Mouse (Mus musculus): ENCODE measurements around the gene Fastkd3. TPM values are rescaled to one million over a fixed set of nuclear protein-coding genes. Genes with fewer than 3 reads are reported as not detected.

Fastkd3 gene
- polyA plus RNA-seq, 1 experiment from 2014 or later = 22.9 TPM

DNA sequence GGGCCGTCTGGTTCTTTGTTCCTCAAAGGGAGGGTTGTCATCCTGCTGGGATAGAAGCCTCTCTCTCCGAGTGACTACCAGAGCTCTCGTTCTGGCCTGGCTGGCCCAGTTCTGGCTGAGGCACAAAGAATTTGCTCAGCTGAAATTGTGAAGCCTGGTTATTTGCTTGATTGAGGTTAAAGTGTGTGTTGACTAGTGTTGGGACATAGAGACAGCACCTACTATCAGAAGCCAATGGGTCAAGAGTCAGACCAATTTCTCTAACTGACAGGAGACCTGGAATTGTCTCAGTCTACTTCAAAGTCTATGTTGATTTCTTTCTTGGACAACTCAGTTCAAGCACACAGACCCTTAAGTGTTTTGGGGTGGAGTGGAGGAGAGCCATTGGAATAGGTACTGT, 45.0 kb downstream of the Fastkd3 start:
- Histone ChIP-seq H3K27me3 (no peaks in the 10 kb centered on the region), H3K9me3 (no peaks in the 10 kb centered on the region), H3K4me3 (replicated peaks) (no peak overlapping the region), H3K9ac (replicated peaks) (no peak overlapping the region), H3K36me3 (no peaks in the 10 kb centered on the region), H3K27ac (no peak overlapping the region), H3K4me1 (replicated peaks) (no peaks in the 10 kb centered on the region), H3K4me2 (replicated peaks) (no peak overlapping the region)
- ATAC-seq = no peak
- WGBS = 82% methylated on average over 3 of the region's 3 CpGs

Other genes starting within 250 kb of the Fastkd3 start
- 13.5 and 16.0 TPM in 2 replicates for gene Mtrr, start 85 bp upstream of the Fastkd3 start, polyA plus RNA-seq (2015; fragmentation: Nextera tagmentation; extraction: Ambion mirVana)
- gene 1700001L19Rik, start 15.2 kb downstream of the Fastkd3 start, polyA plus RNA-seq (2015; fragmentation: Nextera tagmentation; extraction: Ambion mirVana) = 2.4 and 2.6 TPM in 2 replicates